Mouse (Mus musculus): ENCODE results near the gene Zfp692. TPM values are rescaled to one million over a fixed set of nuclear protein-coding genes. Genes with fewer than 3 reads are reported as not detected.

Gene Zfp692
- total RNA-seq (2023; ENCODE audit: inconsistent age), result 29.9 to 31.8 TPM (median 30.8 TPM) in 4 replicates

DNA sequence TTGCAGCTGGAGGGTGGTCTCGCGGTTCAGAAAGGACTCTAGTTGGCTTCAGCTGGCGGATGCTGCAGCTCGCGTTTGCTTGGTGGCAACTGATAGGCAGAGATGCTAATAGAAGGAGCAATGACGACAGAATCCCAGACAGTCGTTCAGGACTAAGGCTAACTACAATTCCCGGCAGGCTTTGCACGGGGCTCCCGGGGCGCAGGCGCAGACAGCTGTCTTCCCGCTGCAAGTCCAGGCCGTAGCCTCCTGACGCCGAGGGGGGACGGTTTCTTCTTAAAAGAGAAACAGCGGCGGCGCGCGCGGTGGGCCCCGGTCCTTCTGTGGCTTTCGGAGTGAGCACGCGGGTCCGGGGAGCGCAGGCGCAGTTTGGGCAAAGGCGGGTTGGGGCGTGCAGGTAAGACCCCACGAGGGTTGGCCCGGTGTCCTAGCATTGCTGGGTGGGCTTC is at the start of gene Zfp692:
Gene Zfp692 (plus strand): TSS at position 210 of the 449 bp plus-strand sequence.

GRCm38 (mm10) chr11:58274572-58274971 is 32.3 kb upstream of the Zfp692 start, which contains the start of gene 4930438A08Rik:
4930438A08Rik (plus strand) TSS chr11:58274799.

GRCm38 (mm10) chr11:58330276-58331148 is 23.6 kb downstream of the Zfp692 start, which contains the start of the genes Zfp672 and Sh3bp5l:
Zfp672 (minus strand) TSS chr11:58330339.
Sh3bp5l (plus strand) TSS chr11:58330724.

Other genes starting within 250 kb of the Zfp692 start
- not detected in 4 replicates for gene Gm12248, start 213.9 kb upstream of the Zfp692 start, total RNA-seq (2023; ENCODE audit: inconsistent age)
- 60.1 to 62.6 TPM (median 60.8 TPM) in 4 replicates for gene Cnot8, start 202.9 kb upstream of the Zfp692 start, total RNA-seq (2023; ENCODE audit: inconsistent age)
- gene Gemin5, start 138.5 kb upstream of the Zfp692 start, total RNA-seq (2023; ENCODE audit: inconsistent age), result 19.0 to 25.7 TPM (median 23.6 TPM) in 4 replicates
- gene Mrpl22, start 135.4 kb upstream of the Zfp692 start, total RNA-seq (2023; ENCODE audit: inconsistent age), result 19.3 to 27.3 TPM (median 23.6 TPM) in 4 replicates
- gene Igtp, start 107.5 kb upstream of the Zfp692 start, total RNA-seq (2023; ENCODE audit: inconsistent age), result 17.1 to 20.3 TPM (median 19.2 TPM) in 4 replicates
- 7.3 to 12.0 TPM (median 8.3 TPM) in 4 replicates for gene Irgm2, start 107.5 kb upstream of the Zfp692 start, total RNA-seq (2023; ENCODE audit: inconsistent age)
- gene 4930438A08Rik, start 32.3 kb upstream of the Zfp692 start, total RNA-seq (2023; ENCODE audit: inconsistent age), result not detected in 4 replicates
- gene Zfp672, start 23.3 kb downstream of the Zfp692 start, total RNA-seq (2023; ENCODE audit: inconsistent age), result 26.9 to 29.1 TPM (median 27.9 TPM) in 4 replicates
- 20.2 to 31.2 TPM (median 22.2 TPM) in 4 replicates for gene Sh3bp5l, start 23.7 kb downstream of the Zfp692 start, total RNA-seq (2023; ENCODE audit: inconsistent age)
- not detected in 4 replicates for gene Lypd8, start 72.0 kb downstream of the Zfp692 start, total RNA-seq (2023; ENCODE audit: inconsistent age)
- gene 1810065E05Rik, start 114.0 kb downstream of the Zfp692 start, total RNA-seq (2023; ENCODE audit: inconsistent age), result not detected in 4 replicates
- gene Gm12253, start 125.5 kb downstream of the Zfp692 start, total RNA-seq (2023; ENCODE audit: inconsistent age), result not detected in 4 replicates
- not detected in 4 replicates for gene Lypd9, start 145.9 kb downstream of the Zfp692 start, total RNA-seq (2023; ENCODE audit: inconsistent age)
- not detected in 4 replicates for gene Olfr30, start 155.2 kb downstream of the Zfp692 start, total RNA-seq (2023; ENCODE audit: inconsistent age)
- not detected in 4 replicates for gene Olfr332, start 185.5 kb downstream of the Zfp692 start, total RNA-seq (2023; ENCODE audit: inconsistent age)
- not detected in 4 replicates for gene Olfr331, start 195.5 kb downstream of the Zfp692 start, total RNA-seq (2023; ENCODE audit: inconsistent age)
- not detected in 4 replicates for gene Olfr330, start 227.8 kb downstream of the Zfp692 start, total RNA-seq (2023; ENCODE audit: inconsistent age)
- not detected in 4 replicates for gene Olfr329-ps, start 239.4 kb downstream of the Zfp692 start, total RNA-seq (2023; ENCODE audit: inconsistent age)
- gene Olfr328, start 248.6 kb downstream of the Zfp692 start, total RNA-seq (2023; ENCODE audit: inconsistent age), result 0.19 TPM in 1 of 4 replicates, not detected in the others

Measured in B cell, adult (primary cell).